Mouse (Mus musculus) liver, adult (tissue): ENCODE results near the gene Gm10490.
"Not testable (repeated sequence)": the region's sequence is repeated elsewhere in the genome, so short reads cannot be mapped to it uniquely, and the experiment has no call there.

Experiments
- GATA4 ChIP-seq: IDR thresholded peaks from 2 replicates; pipeline ENCODE4 v1.6.1; 2014; ENCODE audit warnings: mild to moderate bottlenecking, low read length; ENCODE audit not compliant: insufficient replicate concordance

The Gm10490 gene

GRCm38 (mm10) chrX:7909242-7909641 lies at the start of gene Gm10490:
Gene Gm10490 (plus strand): TSS chrX:7909542.
- TF ChIP-seq GATA4: not testable (repeated sequence)

- TF ChIP-seq GATA4: no peak
Observed at GRCm38 (mm10) chrX:7863181-7863580, 46.2 kb upstream of the Gm10490 start.

- no peak for TF ChIP-seq GATA4
Observed at GRCm38 (mm10) chrX:7864551-7864950, 44.8 kb upstream of the Gm10490 start.

- TF ChIP-seq GATA4: no peak
Observed at GRCm38 (mm10) chrX:7865343-7865742, 44.0 kb upstream of the Gm10490 start.

- TF ChIP-seq GATA4: no peak
Observed at GRCm38 (mm10) chrX:7865786-7866185, 43.6 kb upstream of the Gm10490 start.

- no peak for TF ChIP-seq GATA4
Observed at GRCm38 (mm10) chrX:7867141-7867540, 42.2 kb upstream of the Gm10490 start.

- no peak for TF ChIP-seq GATA4
Observed at GRCm38 (mm10) chrX:7868506-7868905, 40.8 kb upstream of the Gm10490 start.

GRCm38 (mm10) chrX:7869826-7870225 lies 39.5 kb upstream of the Gm10490 start:
- no peak for TF ChIP-seq GATA4

- no peak for TF ChIP-seq GATA4
Observed at GRCm38 (mm10) chrX:7878007-7878419, 31.3 kb upstream of the Gm10490 start, which contains the start of gene Pim2. Gene Pim2 (plus strand): TSS chrX:7878262.

- TF ChIP-seq GATA4: no peak
Observed at GRCm38 (mm10) chrX:7878495-7878894, 30.8 kb upstream of the Gm10490 start.

- no peak for TF ChIP-seq GATA4
Observed at GRCm38 (mm10) chrX:7879819-7880218, 29.5 kb upstream of the Gm10490 start.

GRCm38 (mm10) chrX:7883841-7884567 lies 25.3 kb upstream of the Gm10490 start, which contains the start of gene Slc35a2:
Gene Slc35a2 (plus strand): TSS chrX:7884028.
- no peak for TF ChIP-seq GATA4

- no peak for TF ChIP-seq GATA4
Observed at GRCm38 (mm10) chrX:7898211-7898610, 11.1 kb upstream of the Gm10490 start.

GRCm38 (mm10) chrX:7898880-7899874 lies 10.2 kb upstream of the Gm10490 start, which contains the start of the genes Pqbp1 and Timm17b:
Gene Pqbp1 (minus strand): TSS chrX:7899269.
Gene Timm17b (plus strand): TSS chrX:7899357.
- no peak for TF ChIP-seq GATA4

GRCm38 (mm10) chrX:7904441-7904840 lies 4.9 kb upstream of the Gm10490 start:
- TF ChIP-seq GATA4: no peak
